Mouse (Mus musculus): ENCODE measurements around the gene Morn5. TPM values are rescaled to one million over a fixed set of nuclear protein-coding genes. Genes with fewer than 3 reads are reported as not detected.

The Morn5 gene
- polyA plus RNA-seq, 1 experiment, result 0.11 TPM

DNA sequence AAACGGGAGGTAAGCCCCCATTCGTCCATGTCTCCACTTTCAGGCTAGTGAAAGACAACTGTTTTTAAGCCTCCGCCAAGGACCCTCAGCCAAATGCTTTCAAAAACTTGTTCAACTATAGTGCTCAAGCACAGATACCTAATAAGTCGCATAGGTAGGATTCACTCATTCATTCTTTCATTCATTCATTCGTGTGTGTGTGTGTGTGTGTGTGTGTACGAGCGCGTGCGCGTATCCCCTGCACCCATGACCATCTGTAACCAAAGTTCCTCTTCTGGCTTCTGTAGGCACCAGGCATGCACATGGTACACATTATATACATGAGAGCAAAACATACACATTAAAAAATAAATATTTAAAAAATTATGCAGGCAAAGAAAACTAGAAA is 303 bp downstream of the Morn5 start:
- Histone ChIP-seq H3K27me3 (ENCODE audit: control insufficient read depth, insufficient read depth, insufficient read length) (no peaks in the 10 kb centered on the region), H3K36me3 (ENCODE audit: control insufficient read depth, insufficient read depth) (peaks cover 6% of the 10 kb centered on the region), H3K4me3 (ENCODE audit: insufficient read depth, poor library complexity, severe bottlenecking) (no peak overlapping the region), H3K79me3 (ENCODE audit: low read depth) (peaks cover 40% of the 10 kb centered on the region), H3K79me2 (ENCODE audit: control insufficient read depth, insufficient read depth) (peaks cover 46% of the 10 kb centered on the region), H3ac (ENCODE audit: control insufficient read depth, insufficient read length, low read depth) (no peak overlapping the region)
- TF ChIP-seq CTCF (IDR thresholded peaks at IDR 0.05; ENCODE audit: control insufficient read depth, insufficient read depth, insufficient read length), result no peak

DNA sequence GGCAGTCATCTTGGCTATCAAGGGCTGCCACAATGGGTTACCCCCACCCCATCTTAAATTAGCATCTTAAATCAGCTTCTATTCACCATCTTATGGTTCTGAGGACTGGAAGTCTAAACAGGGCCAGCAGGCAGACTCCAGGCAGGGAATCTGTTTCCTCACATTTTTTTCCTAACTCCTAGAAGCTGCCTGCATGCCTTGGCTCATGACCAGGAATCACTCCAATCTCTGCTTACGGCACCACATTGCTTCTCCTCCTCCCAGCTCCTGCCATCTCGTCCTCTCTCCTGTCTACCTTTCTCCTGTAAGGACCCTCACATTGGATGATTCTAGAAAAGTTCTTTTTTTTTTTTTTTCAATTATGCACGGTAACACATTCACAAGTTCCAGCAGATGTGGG is 4.0 kb downstream of the Morn5 start:
- Histone ChIP-seq H3K36me3 (ENCODE audit: control insufficient read depth, insufficient read depth) (no peaks in the 10 kb centered on the region), H3K79me2 (ENCODE audit: control insufficient read depth, insufficient read depth) (peaks cover 9% of the 10 kb centered on the region), H3K79me3 (ENCODE audit: low read depth) (peaks cover 6% of the 10 kb centered on the region), H3K27me3 (ENCODE audit: control insufficient read depth, insufficient read depth, insufficient read length) (no peaks in the 10 kb centered on the region), H3ac (ENCODE audit: control insufficient read depth, insufficient read length, low read depth) (no peak overlapping the region), H3K4me3 (ENCODE audit: insufficient read depth, poor library complexity, severe bottlenecking) (no peak overlapping the region)
- TF ChIP-seq MAX (IDR thresholded peaks at IDR 0.05) (no peak), CEBPB (IDR thresholded peaks at IDR 0.05; ENCODE audit: low read depth) (no peak), CTCF (IDR thresholded peaks at IDR 0.05; ENCODE audit: control insufficient read depth, insufficient read depth, insufficient read length) (no peak), FOSL1 (IDR thresholded peaks at IDR 0.05; ENCODE audit: insufficient read depth, low read length, poor library complexity, severe bottlenecking) (no peak), MYOD1 (IDR thresholded peaks at IDR 0.05; ENCODE audit: control insufficient read depth, insufficient read length, low read depth) (no peak)

DNA sequence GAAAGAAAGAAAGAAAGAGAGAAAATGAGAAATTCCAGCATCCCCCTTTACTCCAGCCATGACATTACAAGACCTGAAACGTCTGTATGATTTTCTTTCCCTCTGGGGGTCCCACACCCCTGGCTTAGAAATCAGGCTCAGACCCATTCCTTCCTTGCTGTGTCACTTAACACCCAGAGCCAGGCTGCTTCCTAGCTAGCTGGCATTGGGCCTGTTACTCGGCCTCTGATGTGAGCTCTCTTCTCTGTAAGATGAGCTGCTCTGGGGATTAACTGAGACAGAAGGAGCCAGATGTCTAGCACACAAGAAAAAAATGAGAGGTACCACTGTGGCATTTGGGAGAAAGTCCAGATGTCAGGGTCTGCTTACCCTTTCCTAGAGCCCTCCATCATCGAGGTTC is 7.0 kb downstream of the Morn5 start:
- no peaks in the 10 kb centered on the region for H3K79me2 ChIP-seq (ENCODE audit: control insufficient read depth, insufficient read depth)
- no peaks in the 10 kb centered on the region for H3K27me3 ChIP-seq (ENCODE audit: control insufficient read depth, insufficient read depth, insufficient read length)
- TF ChIP-seq MYOD1 (IDR thresholded peaks at IDR 0.05; ENCODE audit: control insufficient read depth, insufficient read length, low read depth), result no peak
- no peak for TF ChIP-seq USF1 (IDR thresholded peaks at IDR 0.05; ENCODE audit: low read depth)
- no peak for TF ChIP-seq FOSL1 (IDR thresholded peaks at IDR 0.05; ENCODE audit: insufficient read depth, low read length, poor library complexity, severe bottlenecking)
- TF ChIP-seq CEBPB (IDR thresholded peaks at IDR 0.05; ENCODE audit: low read depth), result no peak
- TF ChIP-seq MAX (IDR thresholded peaks at IDR 0.05), result no peak
- TF ChIP-seq MYOG (IDR thresholded peaks at IDR 0.05; ENCODE audit: control insufficient read depth, extremely low read depth, insufficient read length), result no peak
- no peak for TF ChIP-seq CTCF (IDR thresholded peaks at IDR 0.05; ENCODE audit: control insufficient read depth, insufficient read depth, insufficient read length)
- H3K4me3 ChIP-seq (ENCODE audit: insufficient read depth, poor library complexity, severe bottlenecking), result no peak overlapping the region
- no peak overlapping the region for H3ac ChIP-seq (ENCODE audit: control insufficient read depth, insufficient read length, low read depth)
- no peaks in the 10 kb centered on the region for H3K79me3 ChIP-seq (ENCODE audit: low read depth)
- no peaks in the 10 kb centered on the region for H3K36me3 ChIP-seq (ENCODE audit: control insufficient read depth, insufficient read depth)

- no peaks in the 10 kb centered on the region for H3K36me3 ChIP-seq (ENCODE audit: control insufficient read depth, insufficient read depth)
- H3K79me2 ChIP-seq (ENCODE audit: control insufficient read depth, insufficient read depth), result no peaks in the 10 kb centered on the region
- no peaks in the 10 kb centered on the region for H3K27me3 ChIP-seq (ENCODE audit: control insufficient read depth, insufficient read depth, insufficient read length)
- no peaks in the 10 kb centered on the region for H3K79me3 ChIP-seq (ENCODE audit: low read depth)
- no peak overlapping the region for H3ac ChIP-seq (ENCODE audit: control insufficient read depth, insufficient read length, low read depth)
- TF ChIP-seq FOSL1 (IDR thresholded peaks at IDR 0.05; ENCODE audit: insufficient read depth, low read length, poor library complexity, severe bottlenecking) (no peak), MYOD1 (IDR thresholded peaks at IDR 0.05; ENCODE audit: control insufficient read depth, insufficient read length, low read depth) (no peak), CEBPB (IDR thresholded peaks at IDR 0.05; ENCODE audit: low read depth) (no peak), CTCF (IDR thresholded peaks at IDR 0.05; ENCODE audit: control insufficient read depth, insufficient read depth, insufficient read length) (no peak), MAX (IDR thresholded peaks at IDR 0.05) (no peak), USF1 (IDR thresholded peaks at IDR 0.05; ENCODE audit: low read depth) (no peak), MYOG (IDR thresholded peaks at IDR 0.05; ENCODE audit: control insufficient read depth, extremely low read depth, insufficient read length) (no peak)
- no peak overlapping the region for H3K4me3 ChIP-seq (ENCODE audit: insufficient read depth, poor library complexity, severe bottlenecking)
These were observed 12.2 kb downstream of the Morn5 start for GRCm38 (mm10) chr2:36061409-36061808.

GRCm38 (mm10) chr2:36067132-36067531 is 17.9 kb downstream of the Morn5 start:
- Histone ChIP-seq H3K79me2 (ENCODE audit: control insufficient read depth, insufficient read depth) (no peaks in the 10 kb centered on the region), H3ac (ENCODE audit: control insufficient read depth, insufficient read length, low read depth) (no peak overlapping the region), H3K36me3 (ENCODE audit: control insufficient read depth, insufficient read depth) (no peaks in the 10 kb centered on the region), H3K27me3 (ENCODE audit: control insufficient read depth, insufficient read depth, insufficient read length) (peaks cover 17% of the 10 kb centered on the region), H3K79me3 (ENCODE audit: low read depth) (no peaks in the 10 kb centered on the region), H3K4me3 (ENCODE audit: insufficient read depth, poor library complexity, severe bottlenecking) (no peak overlapping the region)
- TF ChIP-seq MYOG (IDR thresholded peaks at IDR 0.05; ENCODE audit: control insufficient read depth, extremely low read depth, insufficient read length) (no peak), CEBPB (IDR thresholded peaks at IDR 0.05; ENCODE audit: low read depth) (no peak), USF1 (IDR thresholded peaks at IDR 0.05; ENCODE audit: low read depth) (no peak), CTCF (IDR thresholded peaks at IDR 0.05; ENCODE audit: control insufficient read depth, insufficient read depth, insufficient read length) (no peak), MAX (IDR thresholded peaks at IDR 0.05) (no peak), FOSL1 (IDR thresholded peaks at IDR 0.05; ENCODE audit: insufficient read depth, low read length, poor library complexity, severe bottlenecking) (no peak), MYOD1 (IDR thresholded peaks at IDR 0.05; ENCODE audit: control insufficient read depth, insufficient read length, low read depth) (no peak)

GRCm38 (mm10) chr2:36071660-36072305 is 22.5 kb downstream of the Morn5 start:
- TF ChIP-seq MAX (IDR thresholded peaks at IDR 0.05), result no peak
- TF ChIP-seq USF1 (IDR thresholded peaks at IDR 0.05; ENCODE audit: low read depth), result no peak
- no peaks in the 10 kb centered on the region for H3K36me3 ChIP-seq (ENCODE audit: control insufficient read depth, insufficient read depth)
- H3K79me3 ChIP-seq (ENCODE audit: low read depth), result no peaks in the 10 kb centered on the region
- peaks cover 17% of the 10 kb centered on the region for H3K27me3 ChIP-seq (ENCODE audit: control insufficient read depth, insufficient read depth, insufficient read length)
- no peaks in the 10 kb centered on the region for H3K79me2 ChIP-seq (ENCODE audit: control insufficient read depth, insufficient read depth)
- H3K4me3 ChIP-seq (ENCODE audit: insufficient read depth, poor library complexity, severe bottlenecking), result no peak overlapping the region
- no peak overlapping the region for H3ac ChIP-seq (ENCODE audit: control insufficient read depth, insufficient read length, low read depth)

Data from C2C12 (cell line).